Mouse (Mus musculus) megakaryocyte, embryonic 14.5 days (primary cell): ENCODE data around the gene Farp1. TPM values are rescaled to one million over a fixed set of nuclear protein-coding genes. Genes with fewer than 3 reads are reported as not detected.
A peak's percentile ranks its signal among the peaks of the same experiment; 100 is the strongest.

Experiments used
- H3K27me3 ChIP-seq: replicated peaks from 2 replicates; pipeline ENCODE3; 2012; ENCODE audit warnings: inconsistent platforms
- H3K36me3 ChIP-seq: replicated peaks from 2 replicates; pipeline ENCODE3; 2012; ENCODE audit warnings: low read length, inconsistent platforms, mixed read lengths
- H3K4me1 ChIP-seq: 2 replicates; pipeline ENCODE4 v1.6.1; 2012; ENCODE audit warnings: inconsistent platforms
- H3K4me3 ChIP-seq: replicated peaks from 2 replicates; pipeline ENCODE3; 2012; ENCODE audit warnings: moderate library complexity, mild to moderate bottlenecking, inconsistent platforms
- H3K9me3 ChIP-seq: 2 replicates; pipeline ENCODE4 v1.6.1; 2012; ENCODE audit warnings: inconsistent platforms
- FLI1 ChIP-seq: IDR thresholded peaks from 2 replicates; pipeline ENCODE4 v1.6.1; 2012; ENCODE audit warnings: low read length, inconsistent platforms, mixed read lengths
- GATA1 ChIP-seq: IDR thresholded peaks from 3 replicates; pipeline ENCODE4 v1.6.1; 2012; ENCODE audit warnings: mixed read lengths, low read length, inconsistent platforms, borderline replicate concordance
- polyA plus RNA-seq: library from polyadenylated mRNA; stranded (reverse); fragments of >175 nt; gene quantifications from 2 replicates; pipeline ENCODE4 v1.2.3, GENCODE M21; 2012; ENCODE audit warnings: low replicate concordance; ENCODE audit not compliant: insufficient read depth

The Farp1 gene
- polyA plus RNA-seq, 1 experiment = not detected

DNA sequence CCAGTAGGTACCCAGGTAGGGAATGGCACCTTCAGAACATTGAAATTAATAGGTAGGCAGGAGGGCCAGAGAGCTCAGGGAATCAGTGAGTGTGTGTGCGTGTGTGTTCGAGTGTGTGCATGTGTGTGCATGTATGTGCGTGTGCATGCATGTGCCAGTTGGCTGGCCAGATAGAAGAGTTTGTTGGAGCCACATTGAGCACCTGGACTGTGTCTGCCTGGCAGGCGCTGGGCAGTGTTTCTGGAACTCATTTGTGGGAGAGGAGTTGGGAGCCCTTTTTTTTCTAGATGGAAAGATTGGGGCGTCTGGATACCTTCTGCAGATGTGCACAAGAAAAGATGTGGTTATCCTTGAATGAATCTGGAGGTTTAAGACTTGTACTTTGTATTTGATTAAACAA, 19.1 kb downstream of the Farp1 start:
- H3K36me3 ChIP-seq = no peaks in the 10 kb centered on the region
- peaks cover 4% of the 10 kb centered on the region for H3K4me1 ChIP-seq
- peaks cover under 1% of the 10 kb centered on the region; the same call in 1 of the 2 replicates for H3K9me3 ChIP-seq
- TF ChIP-seq FLI1 (no peak), GATA1 (no peak)
- no peaks in the 10 kb centered on the region for H3K27me3 ChIP-seq
- H3K4me3 ChIP-seq = no peak overlapping the region

DNA sequence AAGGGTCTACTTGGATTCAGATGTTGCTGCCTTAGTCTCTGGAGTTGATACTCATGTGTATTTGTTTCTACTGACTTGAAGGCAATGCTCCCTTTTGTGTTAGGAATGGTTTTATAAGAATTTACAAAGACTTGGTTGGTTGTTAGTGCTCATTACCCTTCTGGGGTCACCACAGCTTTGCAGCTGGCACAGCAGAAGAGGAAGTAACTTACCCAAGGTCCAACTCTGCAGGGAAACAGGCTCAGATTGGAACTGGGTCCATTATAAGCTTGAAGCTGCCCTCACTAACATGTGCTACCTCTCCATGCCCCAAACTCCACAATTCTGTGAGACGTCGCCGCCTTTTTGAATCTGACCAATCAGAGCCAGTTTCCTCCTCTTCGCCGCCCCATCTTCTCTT, 22.8 kb downstream of the Farp1 start:
- Histone ChIP-seq H3K4me3 (no peak overlapping the region), H3K27me3 (no peaks in the 10 kb centered on the region), H3K9me3 (peaks cover 4% of the 10 kb centered on the region; the same call in 1 of the 2 replicates), H3K4me1 (no peaks in the 10 kb centered on the region), H3K36me3 (no peaks in the 10 kb centered on the region)
- no peak for TF ChIP-seq GATA1
- no peak for TF ChIP-seq FLI1

DNA sequence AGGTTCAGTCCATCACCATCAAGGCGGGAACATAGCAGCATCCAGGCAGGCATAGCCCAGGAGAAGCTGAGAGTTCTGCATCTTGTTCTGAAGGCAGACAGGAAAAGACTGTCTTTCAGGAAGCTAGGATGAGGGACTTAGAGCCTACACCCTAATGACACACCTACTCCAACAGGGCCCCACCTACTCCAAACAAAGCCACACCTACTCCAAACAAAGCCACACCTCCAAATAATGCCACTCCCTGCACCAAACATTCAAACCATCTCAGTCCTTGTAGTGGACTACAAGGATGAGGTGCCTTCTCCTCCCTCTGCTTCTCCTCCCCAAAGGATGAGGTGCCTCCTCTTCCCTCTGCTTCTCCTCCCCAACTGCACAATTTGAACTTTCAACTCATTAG, 23.5 kb downstream of the Farp1 start:
- Histone ChIP-seq H3K4me1 (no peaks in the 10 kb centered on the region), H3K27me3 (no peaks in the 10 kb centered on the region), H3K36me3 (no peaks in the 10 kb centered on the region), H3K4me3 (no peak overlapping the region), H3K9me3 (peaks cover 4% of the 10 kb centered on the region; the same call in 1 of the 2 replicates)
- TF ChIP-seq FLI1 (no peak), GATA1 (no peak)

DNA sequence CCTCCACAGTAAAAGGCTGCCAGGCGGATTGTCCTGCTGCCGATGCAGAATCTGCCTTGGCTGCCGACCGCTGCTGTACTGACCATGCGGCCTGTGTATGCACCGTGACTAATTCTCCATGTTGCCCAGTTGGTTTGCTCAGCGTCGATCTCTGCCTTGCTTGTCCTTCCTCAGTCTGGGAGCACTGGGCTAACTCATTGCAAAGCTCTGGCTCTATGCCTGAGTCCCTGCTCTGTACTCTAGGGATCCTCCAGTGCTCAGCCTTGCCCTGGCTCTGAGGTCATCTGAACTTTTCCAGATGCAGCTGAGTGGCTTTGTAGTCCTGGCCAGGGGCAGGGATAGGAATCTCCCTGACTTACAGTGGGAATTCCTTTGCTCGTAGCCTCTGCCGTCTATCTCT, 24.3 kb downstream of the Farp1 start:
- peaks cover 4% of the 10 kb centered on the region; the same call in 1 of the 2 replicates for H3K9me3 ChIP-seq
- H3K27me3 ChIP-seq = no peaks in the 10 kb centered on the region
- H3K36me3 ChIP-seq = no peaks in the 10 kb centered on the region
- H3K4me3 ChIP-seq = no peak overlapping the region
- no peak for TF ChIP-seq FLI1
- no peak for TF ChIP-seq GATA1
- H3K4me1 ChIP-seq = no peaks in the 10 kb centered on the region

DNA sequence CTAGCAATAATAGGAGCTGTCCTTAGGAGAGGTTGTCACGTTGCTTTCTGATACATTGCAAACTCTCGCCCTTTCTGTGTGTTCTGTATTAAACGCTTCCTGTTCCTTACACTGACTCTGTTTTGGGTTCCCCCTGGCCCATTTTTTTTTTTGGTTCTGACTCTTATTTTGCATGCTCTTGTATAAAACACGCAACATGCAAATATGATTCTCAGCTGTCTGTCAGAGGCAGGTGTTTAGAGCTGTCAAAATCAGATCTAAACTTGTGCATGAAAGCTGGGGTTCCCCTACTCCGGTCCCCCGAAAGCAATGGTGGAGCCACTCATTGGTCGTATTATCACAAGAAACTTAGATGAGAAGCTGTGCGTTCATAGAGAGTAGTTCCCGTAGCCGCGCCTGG, 25.5 kb downstream of the Farp1 start:
- Histone ChIP-seq H3K4me1 (no peaks in the 10 kb centered on the region), H3K4me3 (no peak overlapping the region), H3K36me3 (no peaks in the 10 kb centered on the region), H3K9me3 (peaks cover 4% of the 10 kb centered on the region; the same call in 1 of the 2 replicates), H3K27me3 (no peaks in the 10 kb centered on the region)
- TF ChIP-seq GATA1 (no peak), FLI1 (no peak)

DNA sequence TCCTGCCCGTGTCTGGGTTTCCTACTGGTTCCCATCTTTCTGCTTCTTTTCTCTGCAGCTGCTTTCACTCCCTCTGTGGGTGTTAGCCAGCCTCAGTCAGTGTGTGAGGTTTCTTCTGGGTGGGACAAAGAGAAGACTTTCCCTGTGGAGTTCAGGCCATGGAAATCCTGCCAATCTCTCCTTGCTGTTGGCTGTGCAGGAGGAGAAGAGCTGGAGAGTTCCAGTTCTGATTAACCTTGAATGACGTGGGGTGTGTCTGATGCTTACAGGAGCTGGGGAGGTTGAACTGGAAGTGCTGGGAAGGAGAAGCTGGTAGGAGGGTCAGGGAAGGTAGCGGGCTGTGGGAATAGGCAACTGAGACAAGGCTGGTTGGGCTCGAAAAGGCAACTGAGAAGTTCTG, 26.7 kb downstream of the Farp1 start:
- H3K4me3 ChIP-seq = no peak overlapping the region
- TF ChIP-seq GATA1 = no peak
- no peak for TF ChIP-seq FLI1
- peaks cover 4% of the 10 kb centered on the region; the same call in 1 of the 2 replicates for H3K9me3 ChIP-seq
- H3K4me1 ChIP-seq = no peaks in the 10 kb centered on the region
- H3K27me3 ChIP-seq = no peaks in the 10 kb centered on the region
- no peaks in the 10 kb centered on the region for H3K36me3 ChIP-seq

DNA sequence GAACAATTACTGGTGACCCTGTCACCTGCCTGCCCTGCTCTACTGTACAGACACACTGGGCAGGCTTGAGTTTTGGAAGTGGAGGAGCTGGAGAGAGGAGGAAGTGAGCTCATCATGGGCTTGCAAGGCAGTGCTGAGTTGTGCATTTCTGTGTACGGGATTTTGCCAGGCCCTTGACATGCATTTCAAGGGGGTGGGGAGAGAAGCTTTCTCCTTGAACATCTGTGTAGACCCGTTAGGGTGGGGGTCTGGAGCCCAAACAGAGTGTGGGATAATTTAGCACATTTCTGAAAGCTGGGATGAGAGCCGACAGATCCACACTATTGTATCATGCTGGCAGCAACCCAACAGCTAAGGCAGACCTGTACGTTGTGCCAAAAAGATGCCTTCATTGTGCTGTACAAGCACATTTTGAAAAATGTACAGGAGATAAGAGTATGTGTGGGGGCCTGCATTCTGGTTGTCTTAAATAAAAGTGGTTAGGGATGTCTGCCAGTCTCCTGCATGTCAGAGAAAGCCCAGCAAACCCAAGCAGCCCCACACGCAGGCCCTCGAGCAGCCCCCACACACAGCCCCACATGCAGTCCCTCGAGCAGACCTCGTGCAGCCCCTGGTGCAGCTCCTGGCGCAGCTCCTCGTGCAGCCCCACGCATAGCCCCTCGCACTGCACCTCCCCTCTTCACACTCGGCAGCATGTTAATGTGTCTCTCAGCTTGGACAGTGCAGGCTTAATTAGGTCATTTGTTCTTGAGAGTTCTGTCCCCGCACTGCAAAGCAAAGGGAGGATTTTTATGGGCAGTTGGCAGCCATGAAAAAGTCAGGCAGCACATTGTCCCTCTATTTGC, 27.5 kb downstream of the Farp1 start:
- no peaks in the 10 kb centered on the region for H3K36me3 ChIP-seq
- peaks cover 4% of the 10 kb centered on the region; the same call in 1 of the 2 replicates for H3K9me3 ChIP-seq
- no peak for TF ChIP-seq GATA1
- no peaks in the 10 kb centered on the region for H3K27me3 ChIP-seq
- no peak overlapping the region for H3K4me3 ChIP-seq
- H3K4me1 ChIP-seq = no peaks in the 10 kb centered on the region

DNA sequence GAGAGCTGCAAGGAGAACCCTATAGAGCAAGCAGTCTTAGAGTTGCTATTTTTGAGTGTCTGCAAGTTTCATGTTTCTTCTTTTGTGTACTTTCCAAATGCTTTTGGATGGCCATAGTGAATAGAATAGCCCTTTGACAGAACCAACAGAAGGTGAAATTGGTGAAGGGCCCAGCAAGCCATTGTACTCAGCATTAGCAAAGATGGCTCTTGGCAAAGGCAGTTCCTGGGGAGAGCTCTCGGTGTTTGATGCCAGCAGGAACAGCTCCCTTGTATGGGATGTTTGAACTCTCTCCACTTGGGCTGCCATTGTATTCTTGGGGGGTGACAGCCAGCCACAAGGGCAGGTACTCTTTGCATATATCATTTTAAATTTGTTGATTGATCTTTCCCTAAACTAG, 29.7 kb downstream of the Farp1 start:
- Histone ChIP-seq H3K27me3 (no peaks in the 10 kb centered on the region), H3K4me1 (no peaks in the 10 kb centered on the region), H3K36me3 (no peaks in the 10 kb centered on the region), H3K4me3 (no peak overlapping the region), H3K9me3 (no peaks in the 10 kb centered on the region)
- no peak for TF ChIP-seq GATA1
- no peak for TF ChIP-seq FLI1

DNA sequence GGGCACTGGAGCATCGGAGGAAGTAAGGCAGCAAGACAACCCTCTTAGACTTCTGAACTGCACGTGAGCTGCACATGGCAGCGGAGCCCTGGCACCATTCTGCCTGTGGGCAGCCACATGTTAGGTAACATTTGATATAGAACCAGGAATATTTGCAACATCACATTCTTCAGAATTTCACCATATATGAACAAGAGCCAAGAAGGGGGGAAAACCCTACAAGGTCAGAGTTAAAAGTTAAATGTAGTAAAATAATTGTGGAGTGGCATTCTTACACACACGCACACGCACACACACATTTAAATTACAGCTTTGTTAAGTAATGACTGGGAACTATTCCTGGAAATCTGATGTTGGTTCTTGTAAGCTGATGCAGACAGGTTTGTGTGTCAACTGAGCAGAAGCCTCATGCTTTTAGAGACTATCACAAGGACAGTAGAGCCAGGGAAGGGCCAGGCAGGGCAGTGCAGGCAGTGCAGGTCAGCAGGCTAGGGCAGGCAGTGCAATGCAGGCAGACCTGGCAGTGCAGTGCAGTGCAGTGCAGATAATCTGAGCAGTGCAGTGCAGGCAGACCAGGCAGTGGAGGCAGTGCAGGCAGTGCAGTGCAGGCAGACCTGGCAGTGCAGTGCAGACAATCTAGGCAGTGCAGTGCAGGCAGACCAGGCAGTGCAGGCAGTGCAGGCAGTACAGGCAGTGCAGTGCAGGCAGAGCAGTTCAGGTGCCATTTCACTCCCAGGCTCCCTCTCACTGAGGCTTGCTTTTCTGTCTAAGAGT, 38.3 kb downstream of the Farp1 start:
- H3K9me3 ChIP-seq = peaks cover 12% of the 10 kb centered on the region
- peaks cover 2% of the 10 kb centered on the region for H3K27me3 ChIP-seq
- peaks cover 3% of the 10 kb centered on the region; the same call in 1 of the 2 replicates for H3K4me1 ChIP-seq
- H3K4me3 ChIP-seq = peak overlapping the region; percentile 83
- no peak for TF ChIP-seq GATA1
- no peak for TF ChIP-seq FLI1
- no peaks in the 10 kb centered on the region for H3K36me3 ChIP-seq

DNA sequence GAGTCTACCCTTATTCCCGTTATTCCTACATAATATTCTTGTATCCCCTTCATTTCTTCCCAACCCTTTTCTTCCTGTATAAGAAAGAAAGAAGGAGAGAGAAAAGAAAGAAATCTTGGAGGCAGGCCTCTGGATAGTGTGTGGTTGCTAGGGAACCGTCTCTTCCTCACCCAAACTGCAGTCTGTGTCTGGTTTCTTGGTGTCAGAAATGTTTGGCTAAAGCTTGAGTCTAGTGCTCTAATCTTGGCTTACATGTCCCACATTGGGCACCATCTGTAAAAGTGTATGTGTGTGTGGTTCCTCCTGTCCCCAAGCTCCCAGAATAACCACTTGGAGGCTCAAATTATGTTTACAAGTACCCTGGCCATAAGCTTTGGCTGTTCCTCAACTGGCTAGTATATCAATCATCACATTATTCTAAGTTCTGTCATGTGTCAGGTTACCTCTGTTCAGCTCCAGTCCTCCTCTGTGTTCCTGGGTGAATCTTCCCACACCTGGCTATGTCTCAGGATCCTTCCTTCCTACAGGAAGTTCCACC, 39.3 kb downstream of the Farp1 start:
- Histone ChIP-seq H3K27me3 (peaks cover 2% of the 10 kb centered on the region), H3K4me1 (peaks cover 3% of the 10 kb centered on the region; the same call in 1 of the 2 replicates), H3K4me3 (no peak overlapping the region), H3K36me3 (no peaks in the 10 kb centered on the region), H3K9me3 (peaks cover 17% of the 10 kb centered on the region)
- no peak for TF ChIP-seq GATA1
- TF ChIP-seq FLI1 = no peak
